ENCODE assay signal across 11 mouse cellular contexts in the genomic region with DNA sequence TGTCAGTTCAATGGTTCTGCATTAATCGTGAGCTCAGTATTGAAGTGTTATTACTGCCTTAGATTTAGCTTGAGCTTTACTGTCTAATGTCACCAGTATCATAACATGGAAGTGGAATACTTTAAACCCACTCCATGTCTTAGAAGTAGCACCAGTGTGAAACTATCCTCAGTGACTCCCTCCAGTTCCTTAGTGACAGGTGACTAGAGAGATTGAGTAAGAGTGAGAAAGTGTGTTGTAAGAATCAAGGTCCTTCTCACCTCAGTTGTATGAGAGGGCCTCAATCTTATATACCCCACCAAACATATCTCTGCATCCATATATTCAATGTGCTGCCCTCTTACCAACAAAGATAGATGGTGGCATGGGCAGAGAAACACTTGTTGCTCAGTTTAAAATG.
"Had no signal": no experiment of that assay in that cellular context is flagged by ENCODE, and none has a peak within 500 bp of the region (broad histone marks: within the 10 kb centered on the region; RNA-seq: fewer than 3 reads in every experiment).

No protein-coding gene starts in this region.

- DNase-seq: retina, postnatal 1 day; right cerebral cortex, postnatal 4 days; spleen, adult 18-20 months; thymus, adult 18-20 months; thymus, postnatal 14 days had no signal

- H3K36me3 ChIP-seq: kidney, embryonic 15.5 days; limb, embryonic 13.5 days; midbrain, embryonic 12.5 days; neural tube, embryonic 13.5 days had no signal

- ATAC-seq: midbrain, embryonic 16.5 days had no signal

- H3K4me2 ChIP-seq: kidney, embryonic 15.5 days; limb, embryonic 13.5 days; midbrain, embryonic 12.5 days; neural tube, embryonic 13.5 days had no signal

- H3K4me1 ChIP-seq: midbrain, embryonic 12.5 days; neural tube, embryonic 13.5 days had no signal

- H3K9ac ChIP-seq: kidney, embryonic 15.5 days; limb, embryonic 13.5 days; liver, embryonic 14.5 days; midbrain, embryonic 12.5 days; neural tube, embryonic 13.5 days had no signal

- H3K27ac ChIP-seq: kidney, embryonic 15.5 days; limb, embryonic 13.5 days; liver, embryonic 14.5 days; midbrain, embryonic 12.5 days; neural tube, embryonic 13.5 days had no signal

- H3K4me3 ChIP-seq: kidney, embryonic 15.5 days; limb, embryonic 13.5 days; midbrain, embryonic 12.5 days; neural tube, embryonic 13.5 days had no signal

- H3K9me3 ChIP-seq: kidney, embryonic 15.5 days; limb, embryonic 13.5 days; midbrain, embryonic 12.5 days; neural tube, embryonic 13.5 days had no signal
